Mouse (Mus musculus) liver, postnatal 0 days (tissue): ENCODE results near the gene Vamp2.

Experiments
- CTCF ChIP-seq: sonication (generic); IDR thresholded peaks from 2 replicates; pipeline ENCODE4 v1.5.1; 2016; ENCODE audit warnings: antibody characterized with exemption, low read depth
- EP300 ChIP-seq: IDR thresholded peaks from 2 replicates; pipeline ENCODE4 v1.6.1; 2016; ENCODE audit warnings: antibody characterized with exemption, low read depth, mild to moderate bottlenecking

DNA sequence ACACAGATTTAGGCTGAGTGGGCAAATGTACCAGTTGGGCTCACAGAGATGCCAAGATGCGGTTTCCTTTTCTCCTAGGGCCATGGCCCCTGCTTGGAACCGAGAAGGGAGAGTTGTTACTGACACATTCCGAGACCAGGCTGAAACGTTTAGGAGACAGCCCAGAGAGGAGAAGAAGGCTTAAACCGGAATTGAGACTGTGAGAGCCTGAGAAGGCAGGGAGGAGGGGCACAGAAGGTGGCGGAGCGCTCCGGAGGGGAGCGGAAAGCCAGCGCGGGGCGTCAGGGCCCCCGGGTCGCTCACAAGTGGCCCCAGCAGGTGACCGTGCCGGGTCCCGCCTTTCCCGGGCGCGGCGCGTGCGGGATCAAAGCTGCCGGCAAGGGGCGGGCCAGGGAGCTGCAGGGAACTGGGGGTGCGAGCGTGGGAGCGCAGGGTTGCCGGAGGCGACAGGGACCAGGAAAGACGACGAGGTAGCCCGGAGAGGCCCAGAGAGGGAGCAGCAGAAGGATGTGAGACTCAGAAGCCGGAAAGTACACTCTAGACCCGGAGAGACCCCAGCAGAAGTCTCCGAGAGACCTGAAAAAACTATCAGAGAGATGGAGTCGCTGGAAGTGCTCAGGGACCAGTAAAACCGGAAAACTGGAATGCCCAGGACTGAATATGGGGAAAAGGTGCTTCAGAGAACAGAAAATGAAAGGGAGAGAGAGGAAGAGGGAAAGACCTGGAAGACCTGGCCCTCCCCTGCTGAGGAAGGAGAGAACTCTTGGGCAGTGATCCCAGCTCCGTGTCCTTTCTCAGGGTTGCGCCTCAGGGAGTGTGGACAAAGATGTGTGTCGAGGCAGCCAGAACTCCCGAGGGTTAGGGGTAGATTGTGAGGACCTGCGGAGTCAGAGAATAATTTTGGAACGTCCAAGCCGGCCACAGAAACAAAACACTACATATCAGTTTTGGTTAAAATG is 29.7 kb downstream of the Vamp2 start:
- TF ChIP-seq CTCF (no peak), EP300 (no peak)
